Mouse (Mus musculus) brain, embryonic 14.5 days (tissue): ENCODE measurements at regions not wholly inside any gene's neighbourhood (a gene's known extent, or its start where the extent isn't known, plus 50 kb on each side); places are given as distances from the start of the nearest gene placed in this dataset.

Source experiments
- CTCF ChIP-seq: fragments of 200-500 bp; IDR thresholded peaks from 2 replicates; pipeline ENCODE4 v1.5.1; 2012; ENCODE audit warnings: inconsistent platforms, mild to moderate bottlenecking, moderate library complexity, borderline replicate concordance; ENCODE audit not compliant: insufficient read depth, insufficient read length; ENCODE audit errors: extremely low read depth
- POLR2A ChIP-seq: fragments of 200-500 bp; IDR thresholded peaks from 2 replicates; pipeline ENCODE4 v1.6.1; 2012; ENCODE audit warnings: mild to moderate bottlenecking, inconsistent platforms, borderline replicate concordance; ENCODE audit not compliant: poor library complexity, insufficient read depth, insufficient read length, severe bottlenecking; ENCODE audit errors: extremely low read depth

DNA sequence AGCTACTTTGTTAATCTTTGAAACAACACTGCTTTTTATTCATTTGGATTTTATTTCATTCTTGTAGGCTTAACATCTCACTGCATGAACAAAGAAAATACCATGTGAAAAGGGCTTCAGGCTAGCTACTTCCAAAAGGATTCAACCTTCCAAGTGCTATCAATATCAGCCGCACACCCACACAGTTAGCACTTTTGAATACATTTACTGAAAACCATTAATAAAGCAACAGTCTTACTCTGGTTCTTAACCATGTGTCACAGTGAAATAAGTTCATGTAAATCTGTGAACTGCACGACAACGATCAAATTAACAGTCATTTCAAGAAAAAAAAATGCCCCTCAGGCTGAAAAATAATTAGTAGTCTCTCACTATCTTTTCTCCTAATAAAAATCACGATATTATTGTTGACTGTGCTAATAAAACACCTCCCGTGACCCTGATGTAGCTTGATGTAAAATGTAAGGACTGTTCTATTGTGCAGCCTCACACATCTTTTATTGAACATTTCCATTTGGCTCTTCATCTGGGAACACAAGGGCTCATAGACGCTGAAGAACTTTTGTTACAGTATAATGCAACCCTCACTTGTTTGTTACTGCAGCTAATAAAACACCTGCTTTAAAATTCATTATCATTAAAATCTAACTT is 991.4 kb upstream of the Mms22l start:
- TF ChIP-seq CTCF (no peak), POLR2A (no peak)
